Mouse (Mus musculus) liver, embryonic 16.5 days (tissue): ENCODE measurements around the gene Spint2. TPM values are rescaled to one million over a fixed set of nuclear protein-coding genes. Genes with fewer than 3 reads are reported as not detected.

Experiments
- ATAC-seq: fragments of 200-750 bp; cut with Nextera tagmentation; 2 replicates; pipeline ENCODE4 v1.8.0; 2017; ENCODE audit warnings: low read depth, mild to moderate bottlenecking, moderate number of reproducible peaks, moderate library complexity
- H3K27ac ChIP-seq: fragments of 300-500 bp; sonication (generic); 2 replicates; pipeline ENCODE4 v1.5.1; 2014; ENCODE audit warnings: mild to moderate bottlenecking, low read length
- H3K27me3 ChIP-seq: fragments of 300-500 bp; sonication (generic); 2 replicates; pipeline ENCODE4 v1.6.1; 2014; ENCODE audit warnings: low read depth, low read length, mixed read lengths; ENCODE audit not compliant: control insufficient read depth, insufficient read depth
- H3K36me3 ChIP-seq: fragments of 300-500 bp; sonication (generic); 2 replicates; pipeline ENCODE4 v1.6.1; 2014; ENCODE audit warnings: mild to moderate bottlenecking; ENCODE audit not compliant: control insufficient read depth, insufficient read depth
- H3K4me1 ChIP-seq: fragments of 300-500 bp; sonication (generic); 2 replicates; pipeline ENCODE4 v1.6.1; 2014; ENCODE audit warnings: low read depth, low read length, mixed read lengths; ENCODE audit not compliant: control insufficient read depth
- H3K4me2 ChIP-seq: fragments of 300-500 bp; sonication (generic); 2 replicates; pipeline ENCODE4 v1.6.1; 2014; ENCODE audit warnings: low read depth, low read length, mixed read lengths
- H3K4me3 ChIP-seq: fragments of 300-500 bp; sonication (generic); 2 replicates; pipeline ENCODE4 v1.5.1; 2014; ENCODE audit warnings: low read depth, mild to moderate bottlenecking, low read length
- H3K9ac ChIP-seq: fragments of 300-500 bp; sonication (generic); 2 replicates; pipeline ENCODE4 v1.6.1; 2014; ENCODE audit warnings: low read depth, low read length
- H3K9me3 ChIP-seq: fragments of 300-500 bp; sonication (generic); replicated peaks from 2 replicates; pipeline ENCODE4 v1.6.1; 2016; ENCODE audit warnings: low read length; ENCODE audit not compliant: control insufficient read depth
- WGBS: fragments of 180-500 bp; shearing (Covaris S2); extraction: QIAGEN DNeasy Blood & Tissue Kit; methylation state at CpG from one replicate; pipeline ENCODE4 v1.1.7; 2014; ENCODE audit not compliant: insufficient replicate concordance; 5-methylcytosine and 5-hydroxymethylcytosine counted together
- polyA plus RNA-seq: library from polyadenylated mRNA; unstranded; fragments of >200 nt; fragmentation: Nextera tagmentation; extraction: Ambion mirVana; gene quantifications from 2 replicates; pipeline ENCODE4 v1.2.1, GENCODE M21; 2015

Gene Spint2
- polyA plus RNA-seq, 1 experiment from 2014 or later = 38.6 TPM

GRCm38 (mm10) chr7:29287481-29287880 is 5.8 kb upstream of the Spint2 start:
- Histone ChIP-seq H3K4me2 (no peak overlapping the region), H3K4me1 (peaks cover 10% of the 10 kb centered on the region), H3K36me3 (no peaks in the 10 kb centered on the region), H3K9ac (no peak overlapping the region), H3K4me3 (no peak overlapping the region), H3K9me3 (no peaks in the 10 kb centered on the region), H3K27me3 (peaks cover 8% of the 10 kb centered on the region), H3K27ac (no peak overlapping the region)
- 74% methylated on average over 7 of the region's 7 CpGs for WGBS
- ATAC-seq = no peak

DNA sequence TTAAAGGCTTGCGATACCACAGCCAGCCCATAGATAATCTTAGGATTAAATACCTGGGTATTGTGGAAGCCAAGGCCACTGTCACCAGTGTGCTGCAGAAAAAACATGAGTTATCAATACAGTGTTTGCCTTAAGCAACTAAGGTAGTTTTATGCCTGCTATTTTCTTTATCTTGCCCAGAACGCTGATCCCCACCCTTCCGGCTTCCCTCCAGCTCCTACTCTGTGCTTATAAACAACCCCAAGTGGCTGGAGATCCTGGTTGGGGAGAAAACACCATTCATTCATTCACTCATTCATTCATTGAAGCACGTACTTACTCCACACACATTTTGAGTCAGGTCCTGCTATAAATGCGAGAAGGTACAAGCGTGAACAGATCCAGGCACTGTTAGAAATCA is 2.8 kb upstream of the Spint2 start:
- no peak for ATAC-seq
- H3K4me3 ChIP-seq = no peak overlapping the region
- no peaks in the 10 kb centered on the region for H3K36me3 ChIP-seq
- peaks cover 15% of the 10 kb centered on the region for H3K27me3 ChIP-seq
- H3K27ac ChIP-seq = no peak overlapping the region
- H3K9ac ChIP-seq = no peak overlapping the region
- H3K9me3 ChIP-seq = no peaks in the 10 kb centered on the region
- WGBS = 60% methylated on average over 6 of the region's 6 CpGs
- H3K4me2 ChIP-seq = no peak overlapping the region
- H3K4me1 ChIP-seq = peaks cover 15% of the 10 kb centered on the region

DNA sequence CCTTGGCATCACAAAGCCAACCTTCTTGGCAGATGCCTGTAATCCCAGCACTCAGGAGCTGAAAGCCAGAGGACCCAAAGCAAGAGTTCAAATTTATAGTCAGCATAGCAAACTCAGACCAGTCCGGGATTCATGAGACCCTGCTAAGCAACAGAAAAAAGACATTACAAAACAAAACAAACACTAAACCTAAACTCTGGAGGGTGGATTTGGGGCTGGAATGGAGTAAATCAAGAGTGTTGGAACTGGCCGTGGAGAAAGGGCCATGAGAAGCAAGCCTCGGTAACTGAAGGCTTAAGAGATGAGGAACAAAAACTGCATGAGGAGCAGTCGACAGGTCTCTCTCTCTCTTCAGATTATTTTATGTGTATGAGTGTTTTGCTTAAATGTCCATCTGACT is 2.2 kb upstream of the Spint2 start:
- Histone ChIP-seq H3K4me1 (peaks cover 10% of the 10 kb centered on the region), H3K27me3 (peaks cover 14% of the 10 kb centered on the region), H3K9me3 (no peaks in the 10 kb centered on the region), H3K36me3 (no peaks in the 10 kb centered on the region), H3K27ac (no peak overlapping the region), H3K4me2 (no peak overlapping the region), H3K9ac (no peak overlapping the region), H3K4me3 (no peak overlapping the region)
- 72% methylated on average over 4 of the region's 4 CpGs for WGBS
- no peak for ATAC-seq

DNA sequence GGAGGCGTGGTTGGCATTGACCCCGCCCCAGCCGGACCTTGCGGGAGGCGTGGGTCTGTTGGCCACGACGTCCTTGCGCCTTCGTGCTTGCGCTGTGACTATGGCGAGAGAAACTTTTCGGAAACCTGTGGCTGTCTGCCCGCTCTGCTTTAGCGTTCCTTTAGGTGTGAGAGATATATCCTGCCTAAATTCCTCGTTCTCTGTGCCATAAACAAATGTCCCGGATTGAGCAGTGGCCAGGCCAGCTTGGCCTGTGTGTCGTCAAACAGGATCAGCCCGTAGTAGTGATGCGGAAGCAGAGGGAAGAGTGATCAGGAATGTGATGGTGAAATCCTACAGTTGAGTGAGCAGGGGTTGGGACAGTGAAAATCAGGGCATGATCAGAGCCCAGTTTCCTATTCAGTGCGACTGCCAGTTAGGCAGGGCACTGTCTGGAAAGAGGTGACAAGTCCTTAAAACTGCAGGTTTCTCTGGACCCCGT is 402 bp upstream of the Spint2 start:
- peaks cover 14% of the 10 kb centered on the region for H3K27me3 ChIP-seq
- ATAC-seq = peak; percentile 30
- H3K4me1 ChIP-seq = peaks cover 9% of the 10 kb centered on the region
- no peaks in the 10 kb centered on the region for H3K9me3 ChIP-seq
- peak overlapping the region; percentile 69; the same call in 1 of the 2 replicates for H3K9ac ChIP-seq
- 12% methylated on average over 21 of the region's 21 CpGs for WGBS
- no peaks in the 10 kb centered on the region for H3K36me3 ChIP-seq
- peak overlapping the region; percentile 66 for H3K4me3 ChIP-seq
- peak overlapping the region; percentile 83 for H3K4me2 ChIP-seq
- no peak overlapping the region for H3K27ac ChIP-seq

GRCm38 (mm10) chr7:29280801-29281200 is 911 bp downstream of the Spint2 start:
- no peak for ATAC-seq
- no peaks in the 10 kb centered on the region for H3K36me3 ChIP-seq
- H3K4me2 ChIP-seq = peak overlapping the region; percentile 83
- WGBS = 10% methylated on average over 13 of the region's 13 CpGs
- peaks cover 9% of the 10 kb centered on the region for H3K4me1 ChIP-seq
- peak overlapping the region; percentile 66 for H3K4me3 ChIP-seq
- peak overlapping the region; percentile 69; the same call in 1 of the 2 replicates for H3K9ac ChIP-seq
- H3K27ac ChIP-seq = no peak overlapping the region
- H3K27me3 ChIP-seq = peaks cover 12% of the 10 kb centered on the region
- no peaks in the 10 kb centered on the region for H3K9me3 ChIP-seq

DNA sequence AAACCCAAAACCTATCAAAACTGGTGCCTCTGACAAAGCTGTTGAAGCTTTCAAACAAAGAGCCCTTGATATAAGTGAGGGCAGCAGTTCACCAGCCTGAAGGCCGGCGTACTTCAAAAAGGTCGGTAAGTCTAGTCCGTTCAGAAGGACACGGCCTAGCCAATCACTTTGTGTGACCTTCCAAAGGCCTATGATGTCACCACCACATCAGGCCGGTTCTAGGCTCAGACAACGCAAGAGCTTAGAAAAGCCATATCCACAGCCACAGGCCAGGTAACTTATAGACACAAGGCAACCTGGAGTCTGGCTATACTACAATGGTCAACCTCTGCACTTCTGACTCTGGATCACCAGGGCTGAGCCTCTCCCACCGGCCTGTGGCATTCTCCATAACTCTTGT is 1.8 kb downstream of the Spint2 start:
- H3K27me3 ChIP-seq = peaks cover 12% of the 10 kb centered on the region
- H3K27ac ChIP-seq = no peak overlapping the region
- no peak for ATAC-seq
- H3K4me1 ChIP-seq = peaks cover 9% of the 10 kb centered on the region
- H3K36me3 ChIP-seq = no peaks in the 10 kb centered on the region
- no peak overlapping the region for H3K4me2 ChIP-seq
- no peak overlapping the region for H3K4me3 ChIP-seq
- H3K9me3 ChIP-seq = no peaks in the 10 kb centered on the region
- no peak overlapping the region for H3K9ac ChIP-seq
- 73% methylated on average over 8 of the region's 8 CpGs for WGBS

DNA sequence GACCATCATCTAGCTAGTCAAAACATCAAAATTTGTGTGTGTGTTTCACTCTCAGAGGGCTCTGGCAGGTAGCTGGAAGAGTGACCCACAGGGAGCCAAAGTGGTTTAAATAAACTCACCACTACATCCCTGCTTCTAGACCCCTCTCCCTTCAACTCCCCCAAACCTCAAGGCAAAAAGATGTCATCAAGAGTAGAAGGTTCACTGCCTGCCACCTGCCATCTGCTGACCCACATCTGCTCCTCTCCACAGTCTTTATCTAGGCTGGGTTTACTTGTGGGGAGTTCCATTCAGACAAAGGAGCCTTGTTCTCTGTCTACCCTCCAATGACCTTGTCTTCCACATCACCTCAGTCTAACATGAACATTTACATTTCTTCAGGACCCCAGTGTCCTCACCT is 2.5 kb downstream of the Spint2 start:
- Histone ChIP-seq H3K36me3 (no peaks in the 10 kb centered on the region), H3K9me3 (no peaks in the 10 kb centered on the region), H3K4me2 (no peak overlapping the region), H3K4me3 (no peak overlapping the region), H3K9ac (no peak overlapping the region), H3K4me1 (peaks cover 9% of the 10 kb centered on the region), H3K27me3 (peaks cover 12% of the 10 kb centered on the region), H3K27ac (no peak overlapping the region)
- no peak for ATAC-seq

GRCm38 (mm10) chr7:29277510-29277909 is 4.2 kb downstream of the Spint2 start:
- H3K4me2 ChIP-seq = no peak overlapping the region
- peaks cover 11% of the 10 kb centered on the region for H3K27me3 ChIP-seq
- no peak overlapping the region for H3K4me3 ChIP-seq
- H3K9me3 ChIP-seq = no peaks in the 10 kb centered on the region
- H3K27ac ChIP-seq = no peak overlapping the region
- 61% methylated on average over 4 of the region's 4 CpGs for WGBS
- no peaks in the 10 kb centered on the region for H3K36me3 ChIP-seq
- H3K9ac ChIP-seq = no peak overlapping the region
- H3K4me1 ChIP-seq = peaks cover 9% of the 10 kb centered on the region
- no peak for ATAC-seq

DNA sequence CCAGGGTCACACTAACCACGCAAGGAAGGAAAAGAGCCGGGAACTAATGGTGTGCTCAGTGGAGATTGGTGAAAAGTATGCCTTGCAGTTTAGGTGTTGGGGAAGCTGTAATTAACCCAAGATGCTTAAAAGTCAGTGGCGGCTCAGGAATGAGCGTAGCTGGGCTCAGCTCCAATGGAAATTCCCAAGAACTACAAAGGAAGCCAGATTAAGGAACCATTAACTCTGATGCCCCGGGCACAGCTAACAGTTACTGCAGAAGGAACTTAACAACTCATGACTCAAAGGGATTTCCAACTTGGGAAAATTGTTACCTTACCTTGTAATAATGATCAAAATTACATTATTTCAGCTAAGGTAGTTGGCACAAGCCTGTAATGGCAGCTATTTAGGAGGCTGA is 5.0 kb downstream of the Spint2 start:
- no peaks in the 10 kb centered on the region for H3K36me3 ChIP-seq
- ATAC-seq = no peak
- H3K27ac ChIP-seq = no peak overlapping the region

More for the DNA sequence above, 5.0 kb downstream of the Spint2 start:
- H3K4me2 ChIP-seq = no peak overlapping the region
- H3K27me3 ChIP-seq = peaks cover 7% of the 10 kb centered on the region
- 63% methylated on average over 5 of the region's 5 CpGs for WGBS
- H3K9ac ChIP-seq = no peak overlapping the region
- no peak overlapping the region for H3K4me3 ChIP-seq
- peaks cover 2% of the 10 kb centered on the region for H3K4me1 ChIP-seq
- H3K9me3 ChIP-seq = no peaks in the 10 kb centered on the region
